Mouse (Mus musculus) midbrain, embryonic 14.5 days (tissue): ENCODE measurements at regions not wholly inside any gene's neighbourhood (a gene's known extent, or its start where the extent isn't known, plus 50 kb on each side); places are given as distances from the start of the nearest gene placed in this dataset.

Experiments used
- ATAC-seq: fragments of 200-750 bp; cut with Nextera tagmentation; 2 replicates; pipeline ENCODE4 v1.8.0; 2017; ENCODE audit warnings: moderate number of reproducible peaks, moderate library complexity; ENCODE audit not compliant: low FRiP score, low TSS enrichment
- DNase-seq: peaks from one replicate; pipeline ENCODE4 v3.0.0-alpha.2; 2015
- H3K27ac ChIP-seq: fragments of 300-500 bp; sonication (generic); replicated peaks from 2 replicates; pipeline ENCODE4 v1.5.1; 2014; ENCODE audit warnings: mild to moderate bottlenecking, low read depth, low read length, moderate library complexity
- H3K27me3 ChIP-seq: fragments of 300-500 bp; sonication (generic); 2 replicates; pipeline ENCODE4 v1.6.1; 2014; ENCODE audit warnings: low read length, control low read depth, mixed read lengths; ENCODE audit not compliant: control insufficient read depth, insufficient read depth
- H3K36me3 ChIP-seq: fragments of 300-500 bp; sonication (generic); 2 replicates; pipeline ENCODE4 v1.6.1; 2014; ENCODE audit warnings: low read length, control low read depth; ENCODE audit not compliant: control insufficient read depth, insufficient read depth
- H3K4me1 ChIP-seq: fragments of 300-500 bp; sonication (generic); 2 replicates; pipeline ENCODE4 v1.6.1; 2014; ENCODE audit warnings: mild to moderate bottlenecking, antibody characterized with exemption, low read length, control low read depth; ENCODE audit not compliant: control insufficient read depth, insufficient read depth
- H3K4me2 ChIP-seq: fragments of 300-500 bp; sonication (generic); 2 replicates; pipeline ENCODE4 v1.6.1; 2014; ENCODE audit warnings: mild to moderate bottlenecking, low read length, moderate library complexity
- H3K4me3 ChIP-seq: fragments of 300-500 bp; sonication (generic); replicated peaks from 2 replicates; pipeline ENCODE4 v1.5.1; 2014; ENCODE audit warnings: low read depth, low read length
- H3K9ac ChIP-seq: fragments of 300-500 bp; sonication (generic); replicated peaks from 2 replicates; pipeline ENCODE4 v1.6.1; 2014; ENCODE audit warnings: mild to moderate bottlenecking, low read length, moderate library complexity
- H3K9me3 ChIP-seq: fragments of 300-500 bp; sonication (generic); 2 replicates; pipeline ENCODE4 v1.6.1; 2016; ENCODE audit warnings: low read length, control low read depth, mixed read lengths; ENCODE audit not compliant: control insufficient read depth
- WGBS: fragments of 180-500 bp; shearing (Covaris S2); extraction: QIAGEN DNeasy Blood & Tissue Kit; methylation state at CpG from one replicate; pipeline ENCODE4 v1.1.7; 2014; 5-methylcytosine and 5-hydroxymethylcytosine counted together

- 0 out of 2 replicates have a peak, but pooled peaks have one; percentile 41 for ATAC-seq
- no peaks in the 10 kb centered on the region for H3K36me3 ChIP-seq
- 15% methylated on average over 12 of the region's 12 CpGs for WGBS
- H3K4me1 ChIP-seq, result peaks cover 40% of the 10 kb centered on the region
- peak overlapping the region; percentile 24 for H3K9ac ChIP-seq
- peak overlapping the region; percentile 70 for H3K27ac ChIP-seq
- peak overlapping the region; percentile 37 for H3K4me2 ChIP-seq
- H3K4me3 ChIP-seq, result no peak overlapping the region
- no peaks in the 10 kb centered on the region for H3K9me3 ChIP-seq
- peak; percentile 64 for DNase-seq
- H3K27me3 ChIP-seq, result no peaks in the 10 kb centered on the region
Measured at GRCm38 (mm10) chr13:28811667-28812575, 141.6 kb downstream of the Sox4 start.

- H3K9me3 ChIP-seq, result no peaks in the 10 kb centered on the region
- DNase-seq (peak; percentile 61), ATAC-seq (peak; percentile 57; the same call in 1 of the 2 replicates)
- H3K27ac ChIP-seq, result peak overlapping the region; percentile 70
- no peaks in the 10 kb centered on the region for H3K36me3 ChIP-seq
- H3K9ac ChIP-seq, result no peak overlapping the region; the same call in 1 of the 2 replicates
- peaks cover 40% of the 10 kb centered on the region for H3K4me1 ChIP-seq
- WGBS, result under 1% methylated on average over 2 of the region's 2 CpGs
- H3K4me2 ChIP-seq, result peak overlapping the region; percentile 37
- no peaks in the 10 kb centered on the region for H3K27me3 ChIP-seq
- no peak overlapping the region for H3K4me3 ChIP-seq
Measured at GRCm38 (mm10) chr13:28811081-28811439, 142.5 kb downstream of the Sox4 start.

GRCm38 (mm10) chr13:28810326-28811080, 143.0 kb downstream of the Sox4 start:
- peaks cover 44% of the 10 kb centered on the region for H3K4me1 ChIP-seq
- no peaks in the 10 kb centered on the region for H3K9me3 ChIP-seq
- no peak overlapping the region for H3K4me3 ChIP-seq
- H3K9ac ChIP-seq, result no peak overlapping the region
- ATAC-seq, result peak; percentile 69
- H3K4me2 ChIP-seq, result peak overlapping the region; percentile 37
- WGBS, result 19% methylated on average over 6 of the region's 6 CpGs
- no peaks in the 10 kb centered on the region for H3K36me3 ChIP-seq
- H3K27me3 ChIP-seq, result no peaks in the 10 kb centered on the region
- H3K27ac ChIP-seq, result peak overlapping the region; percentile 70
- DNase-seq, result peak; percentile 87

DNA sequence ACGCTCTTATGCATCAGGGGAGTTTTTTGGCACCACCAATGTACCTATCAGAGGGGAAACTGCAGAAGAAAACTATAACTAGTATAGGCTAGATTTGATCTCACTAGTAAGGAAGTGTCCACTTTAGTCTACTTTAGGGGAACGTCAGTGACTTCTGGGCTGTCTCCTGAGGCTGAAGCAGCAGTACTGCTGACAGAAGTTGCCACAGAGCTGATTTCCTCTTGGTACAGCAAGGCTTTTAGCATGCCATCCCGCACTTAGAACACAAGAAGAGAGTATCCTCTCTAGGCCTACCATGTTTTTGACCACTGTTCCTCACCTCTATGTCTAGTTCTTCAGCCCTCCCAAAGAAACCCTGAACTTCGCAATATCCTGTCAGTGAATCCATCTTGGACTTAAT, 148.2 kb downstream of the Sox4 start:
- no peak for DNase-seq
- no peak for ATAC-seq
- H3K4me1 ChIP-seq, result peaks cover 22% of the 10 kb centered on the region
- no peak overlapping the region for H3K4me3 ChIP-seq
- no peaks in the 10 kb centered on the region for H3K9me3 ChIP-seq
- H3K9ac ChIP-seq, result no peak overlapping the region
- H3K27ac ChIP-seq, result no peak overlapping the region
- WGBS, result 78% methylated on average over 4 of the region's 4 CpGs
- no peaks in the 10 kb centered on the region for H3K36me3 ChIP-seq
- no peaks in the 10 kb centered on the region for H3K27me3 ChIP-seq
- no peak overlapping the region for H3K4me2 ChIP-seq

DNA sequence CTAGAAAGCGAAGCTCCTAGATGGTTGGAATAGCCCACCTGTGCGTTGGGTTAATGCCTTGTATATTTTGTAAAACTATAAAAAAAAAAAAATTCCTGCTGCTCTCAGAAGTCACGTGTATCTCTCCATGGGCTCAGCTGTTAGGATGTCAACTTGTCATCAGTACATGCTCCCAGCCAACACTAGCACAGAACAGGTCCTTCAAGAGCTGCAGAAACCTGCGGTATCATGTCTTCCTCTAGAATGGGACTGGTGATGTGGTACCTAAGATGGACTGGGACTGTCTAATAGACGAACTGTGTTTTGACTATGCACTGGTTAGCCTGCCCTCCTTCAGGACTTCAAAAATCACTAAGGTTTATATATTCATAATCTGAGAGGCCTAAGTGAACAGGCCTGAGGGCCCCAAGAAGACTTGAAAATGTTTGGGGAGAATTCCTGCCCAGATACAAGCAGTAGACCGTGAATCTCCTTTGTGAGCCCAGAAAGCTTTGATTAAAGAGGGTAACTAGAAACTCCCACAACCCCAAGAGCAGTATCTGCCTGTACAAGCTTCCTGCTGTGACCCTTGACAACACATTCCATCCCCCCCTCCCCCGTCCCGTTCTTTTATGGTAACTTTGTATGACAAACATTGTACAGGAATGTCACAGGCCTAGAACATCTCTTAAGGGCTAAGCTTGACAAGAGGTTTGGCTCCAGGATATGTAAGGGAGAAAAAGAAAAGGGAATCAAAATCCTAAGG, 152.1 kb downstream of the Sox4 start:
- 33% methylated on average over 8 of the region's 8 CpGs for WGBS
- H3K27me3 ChIP-seq, result no peaks in the 10 kb centered on the region
- H3K9me3 ChIP-seq, result no peaks in the 10 kb centered on the region
- no peak for DNase-seq
- no peak overlapping the region for H3K9ac ChIP-seq
- H3K4me2 ChIP-seq, result no peak overlapping the region
- H3K36me3 ChIP-seq, result no peaks in the 10 kb centered on the region
- peak overlapping the region; percentile 13; the same call in 1 of the 2 replicates for H3K27ac ChIP-seq
- no peak overlapping the region for H3K4me3 ChIP-seq
- no peak for ATAC-seq
- H3K4me1 ChIP-seq, result peaks cover 22% of the 10 kb centered on the region

- H3K9ac ChIP-seq, result no peak overlapping the region
- no peak overlapping the region for H3K27ac ChIP-seq
- no peaks in the 10 kb centered on the region for H3K27me3 ChIP-seq
- 31% methylated on average over 1 of the region's 1 CpGs for WGBS
- H3K4me3 ChIP-seq, result no peak overlapping the region
- ATAC-seq (peak; percentile 14; the same call in 1 of the 2 replicates), DNase-seq (peak; percentile 68)
- no peaks in the 10 kb centered on the region for H3K9me3 ChIP-seq
- H3K4me1 ChIP-seq, result peaks cover 24% of the 10 kb centered on the region
- no peaks in the 10 kb centered on the region for H3K36me3 ChIP-seq
- H3K4me2 ChIP-seq, result no peak overlapping the region
Measured at GRCm38 (mm10) chr13:28800676-28801075, 152.8 kb downstream of the Sox4 start.

GRCm38 (mm10) chr13:28799474-28799873, 154.0 kb downstream of the Sox4 start:
- no peak overlapping the region for H3K4me3 ChIP-seq
- no peak overlapping the region for H3K9ac ChIP-seq
- H3K4me1 ChIP-seq, result peaks cover 35% of the 10 kb centered on the region
- 91% methylated on average over 1 of the region's 1 CpGs for WGBS
- H3K36me3 ChIP-seq, result no peaks in the 10 kb centered on the region
- no peak overlapping the region for H3K4me2 ChIP-seq
- H3K27ac ChIP-seq, result no peak overlapping the region
- no peaks in the 10 kb centered on the region for H3K9me3 ChIP-seq
- ATAC-seq, result no peak
- H3K27me3 ChIP-seq, result no peaks in the 10 kb centered on the region
- no peak for DNase-seq

- H3K27ac ChIP-seq, result no peak overlapping the region
- no peak overlapping the region for H3K9ac ChIP-seq
- no peaks in the 10 kb centered on the region for H3K36me3 ChIP-seq
- DNase-seq (no peak), ATAC-seq (no peak)
- H3K4me3 ChIP-seq, result no peak overlapping the region
- no peaks in the 10 kb centered on the region for H3K27me3 ChIP-seq
- 64% methylated on average over 8 of the region's 8 CpGs for WGBS
- H3K4me1 ChIP-seq, result peaks cover 51% of the 10 kb centered on the region
- H3K4me2 ChIP-seq, result no peak overlapping the region
- no peaks in the 10 kb centered on the region for H3K9me3 ChIP-seq
Measured at GRCm38 (mm10) chr13:28797617-28798475, 155.7 kb downstream of the Sox4 start.
